Mouse (Mus musculus) G1E (cell line): ENCODE measurements around the gene Gm13276. TPM values are rescaled to one million over a fixed set of nuclear protein-coding genes. Genes with fewer than 3 reads are reported as not detected.
"Not testable (repeated sequence)": the region's sequence is repeated elsewhere in the genome, so short reads cannot be mapped to it uniquely, and the experiment has no call there.

Experiments used
- ATAC-seq: 2 replicates; pipeline ENCODE4 v1.8.0; 2016; ENCODE audit warnings: mild to moderate bottlenecking; ENCODE audit not compliant: insufficient number of reproducible peaks, poor library complexity, low FRiP score, severe bottlenecking; ENCODE audit errors: extremely low read depth
- DNase-seq: peaks from one replicate; pipeline ENCODE4 v3.0.0; 2012; ENCODE audit warnings: low spot score
- H3K27me3 ChIP-seq: 2 replicates; pipeline ENCODE4 v1.6.1; 2012; ENCODE audit warnings: mild to moderate bottlenecking, low read length, inconsistent platforms; ENCODE audit not compliant: insufficient read depth
- H3K36me3 ChIP-seq: replicated peaks from 2 replicates; pipeline ENCODE3; 2012; ENCODE audit warnings: mild to moderate bottlenecking, inconsistent platforms
- H3K4me1 ChIP-seq: 2 replicates; pipeline ENCODE4 v1.6.1; 2012; ENCODE audit warnings: low read depth, low read length, inconsistent platforms, mixed read lengths; ENCODE audit not compliant: insufficient read depth
- H3K4me3 ChIP-seq: 2 replicates; pipeline ENCODE4 v1.5.1; 2012; ENCODE audit warnings: low read depth, mild to moderate bottlenecking, inconsistent platforms, low read length, moderate library complexity, mixed read lengths
- H3K9me3 ChIP-seq: replicated peaks from 2 replicates; pipeline ENCODE4 v1.6.1; 2012; ENCODE audit warnings: inconsistent platforms
- polyA plus RNA-seq: library from polyadenylated mRNA; stranded (reverse); fragments of >175 nt; gene quantifications from 2 replicates; pipeline ENCODE4 v1.2.3, GENCODE M21; 2012
- total RNA-seq, 2 experiments: library from RNA; stranded (forward) in 1 of 2; stranded (reverse) in 1 of 2; fragments of 200-1000 nt in 1 of 2; fragments of >200 nt in 1 of 2; fragmentation: Nextera tagmentation in 1 of 2; gene quantifications; 2 replicates each; pipeline ENCODE4 v1.2.3; 2014 to 2017

Gene Gm13276
- total and polyA plus RNA-seq, 3 experiments = not detected

GRCm38 (mm10) chr4:88782335-88782734 is 3.2 kb upstream of the Gm13276 start:
- H3K36me3 ChIP-seq, H3K27me3 ChIP-seq, DNase-seq, H3K4me3 ChIP-seq, H3K4me1 ChIP-seq, H3K9me3 ChIP-seq, ATAC-seq: not testable (repeated sequence)

DNA sequence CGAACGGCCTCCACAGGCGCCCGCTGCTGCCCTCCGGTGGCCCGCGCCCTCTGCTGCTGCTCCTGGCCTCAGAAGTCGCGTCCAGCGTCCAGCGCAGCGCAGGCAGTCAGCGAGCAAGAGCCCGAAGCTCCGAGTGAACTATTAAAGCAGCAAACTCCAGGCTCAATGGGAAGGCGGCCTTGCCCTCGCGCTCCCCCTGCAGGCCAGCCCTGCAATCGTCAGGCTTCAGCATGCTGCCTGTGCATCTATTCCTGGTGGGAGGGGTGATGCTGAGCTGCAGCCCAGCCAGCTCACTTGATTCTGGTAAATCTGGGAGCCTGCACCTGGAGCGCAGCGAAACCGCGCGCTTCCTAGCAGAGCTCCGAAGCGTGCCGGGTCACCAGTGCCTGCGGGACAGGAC is 2.9 kb downstream of the Gm13276 start, which contains the start of gene Gm13277:
Gm13277 (plus strand) TSS at position 231 of the 400 bp plus-strand sequence.
- DNase-seq, ATAC-seq, H3K4me3 ChIP-seq, H3K9me3 ChIP-seq, H3K36me3 ChIP-seq, H3K4me1 ChIP-seq, H3K27me3 ChIP-seq: not testable (repeated sequence)

- H3K27me3 ChIP-seq, H3K9me3 ChIP-seq, H3K4me1 ChIP-seq, ATAC-seq, H3K4me3 ChIP-seq, H3K36me3 ChIP-seq, DNase-seq: not testable (repeated sequence)
These were observed 5.7 kb downstream of the Gm13276 start, which contains the start of gene Gm13278 for GRCm38 (mm10) chr4:88791250-88791649. TSS of gene Gm13278 (plus strand) at chr4:88791550.

DNA sequence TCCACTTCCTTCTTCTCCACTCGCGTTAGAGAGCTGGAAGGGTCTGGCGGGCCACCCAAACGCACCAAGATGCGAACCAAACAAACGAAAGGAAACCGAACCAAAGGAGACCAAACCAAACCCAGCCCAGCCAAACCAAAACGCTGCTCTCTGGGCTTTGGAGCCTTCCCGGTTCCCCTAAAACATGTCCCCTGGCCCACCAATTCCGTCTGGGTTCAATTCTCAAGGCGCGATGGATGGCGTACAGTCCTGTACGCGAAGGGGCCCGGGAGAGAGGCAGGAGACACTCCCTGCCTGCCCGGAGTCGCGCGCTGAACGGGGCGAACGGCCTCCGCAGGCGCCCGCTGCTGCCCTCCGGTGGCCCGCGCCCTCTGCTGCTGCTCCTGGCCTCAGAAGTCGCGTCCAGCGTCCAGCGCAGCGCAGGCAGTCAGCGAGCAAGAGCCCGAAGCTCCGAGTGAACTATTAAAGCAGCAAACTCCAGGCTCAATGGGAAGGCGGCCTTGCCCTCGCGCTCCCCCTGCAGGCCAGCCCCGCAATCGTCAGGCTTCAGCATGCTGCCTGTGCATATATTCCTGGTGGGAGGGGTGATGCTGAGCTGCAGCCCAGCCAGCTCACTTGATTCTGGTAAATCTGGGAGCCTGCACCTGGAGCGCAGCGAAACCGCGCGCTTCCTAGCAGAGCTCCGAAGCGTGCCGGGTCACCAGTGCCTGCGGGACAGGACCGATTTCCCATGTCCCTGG is 8.6 kb downstream of the Gm13276 start, which contains the start of gene Gm13275:
Gm13275 (plus strand) TSS at position 552 of the 740 bp plus-strand sequence.
- not testable (repeated sequence) for H3K4me1 ChIP-seq, ATAC-seq, H3K27me3 ChIP-seq, H3K4me3 ChIP-seq, H3K36me3 ChIP-seq, DNase-seq, H3K9me3 ChIP-seq

GRCm38 (mm10) chr4:88797097-88797496 is 11.6 kb downstream of the Gm13276 start, which contains the start of gene Gm13279:
TSS of gene Gm13279 (plus strand) at chr4:88797397.
- not testable (repeated sequence) for H3K27me3 ChIP-seq, ATAC-seq, H3K4me3 ChIP-seq, H3K9me3 ChIP-seq, H3K36me3 ChIP-seq, H3K4me1 ChIP-seq, DNase-seq

DNA sequence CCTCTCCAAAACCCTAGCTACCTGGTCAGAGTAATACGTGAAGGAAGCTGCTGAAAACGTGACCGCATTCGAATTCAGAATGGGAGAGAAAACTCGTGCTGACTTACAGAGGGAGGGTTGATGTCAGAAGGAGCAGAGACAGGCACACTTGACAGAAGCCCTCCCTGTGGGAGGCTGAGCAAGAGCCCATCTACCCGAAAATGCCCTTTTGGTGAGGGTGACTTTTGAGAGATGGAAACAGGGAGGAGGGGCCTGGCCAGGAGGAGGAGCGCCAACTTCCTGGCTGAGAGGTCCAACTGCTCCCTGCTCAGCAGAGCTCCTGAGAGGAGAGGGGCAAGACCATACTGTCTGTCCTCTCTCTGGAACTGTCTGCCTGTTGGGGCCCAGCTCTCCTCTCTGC is 13.9 kb downstream of the Gm13276 start, which contains the start of gene Gm13285:
Gm13285 (plus strand) TSS at position 301 of the 400 bp plus-strand sequence.
- H3K36me3 ChIP-seq, ATAC-seq, H3K4me1 ChIP-seq: not testable (repeated sequence)

GRCm38 (mm10) chr4:88802954-88803353 is 17.4 kb downstream of the Gm13276 start, which contains the start of gene Gm13287:
TSS of gene Gm13287 (plus strand) at chr4:88803254.
- not testable (repeated sequence) for ATAC-seq, H3K27me3 ChIP-seq, H3K4me1 ChIP-seq, DNase-seq, H3K9me3 ChIP-seq, H3K36me3 ChIP-seq, H3K4me3 ChIP-seq

More for the DNA sequence above, 13.9 kb downstream of the Gm13276 start, which contains the start of gene Gm13285:
- H3K27me3 ChIP-seq, DNase-seq, H3K4me3 ChIP-seq, H3K9me3 ChIP-seq: not testable (repeated sequence)

- ATAC-seq, H3K4me3 ChIP-seq, DNase-seq, H3K27me3 ChIP-seq, H3K36me3 ChIP-seq, H3K4me1 ChIP-seq, H3K9me3 ChIP-seq: not testable (repeated sequence)
These were observed 19.7 kb downstream of the Gm13276 start, which contains the start of gene Gm13288 for GRCm38 (mm10) chr4:88805231-88805630. TSS of gene Gm13288 (plus strand) at chr4:88805531.

GRCm38 (mm10) chr4:88805761-88806160 is 20.3 kb downstream of the Gm13276 start:
- not testable (repeated sequence) for ATAC-seq, H3K9me3 ChIP-seq, H3K4me3 ChIP-seq, H3K4me1 ChIP-seq, H3K36me3 ChIP-seq, H3K27me3 ChIP-seq, DNase-seq
